Mouse (Mus musculus) natural killer cell, adult 2 months (primary cell): Measurements from ENCODE around the gene Zc2hc1c.

Experiments used
- DNase-seq, 2 experiments: peaks; one replicate each; pipeline ENCODE4 v3.0.0; 2022; ENCODE audit warnings: low spot score in 2 of 2

Gene Zc2hc1c

GRCm38 (mm10) chr12:85284331-85284730 lies 4.1 kb upstream of the Zc2hc1c start:
- no peak for DNase-seq

- DNase-seq: no peak
These were observed 3.4 kb upstream of the Zc2hc1c start for GRCm38 (mm10) chr12:85284996-85285395.

- no peak for DNase-seq
These were observed 1.4 kb upstream of the Zc2hc1c start for GRCm38 (mm10) chr12:85286941-85287340.

- no peak for DNase-seq
These were observed 444 bp upstream of the Zc2hc1c start, which contains the start of gene Acyp1 for GRCm38 (mm10) chr12:85287809-85288485. TSS of gene Acyp1 (minus strand) at chr12:85288438.

- DNase-seq: no peak
These were observed 988 bp downstream of the Zc2hc1c start for GRCm38 (mm10) chr12:85289157-85290000.

- no peak for DNase-seq
These were observed 2.2 kb downstream of the Zc2hc1c start for GRCm38 (mm10) chr12:85290633-85291032.

- DNase-seq: no peak
These were observed 3.1 kb downstream of the Zc2hc1c start for GRCm38 (mm10) chr12:85291541-85291940.

- DNase-seq: no peak
These were observed 3.9 kb downstream of the Zc2hc1c start for GRCm38 (mm10) chr12:85292288-85292687.

GRCm38 (mm10) chr12:85292906-85293305 lies 4.5 kb downstream of the Zc2hc1c start:
- no peak for DNase-seq

GRCm38 (mm10) chr12:85295506-85295905 lies 7.1 kb downstream of the Zc2hc1c start:
- no peak for DNase-seq

GRCm38 (mm10) chr12:85296915-85297314 lies 8.5 kb downstream of the Zc2hc1c start:
- DNase-seq: no peak

GRCm38 (mm10) chr12:85297345-85297997 lies 9.1 kb downstream of the Zc2hc1c start:
- no peak for DNase-seq

- DNase-seq: no peak
These were observed 9.9 kb downstream of the Zc2hc1c start for GRCm38 (mm10) chr12:85298127-85298834.

GRCm38 (mm10) chr12:85298835-85299180 lies 10.4 kb downstream of the Zc2hc1c start:
- no peak for DNase-seq

- DNase-seq: no peak
These were observed 14.9 kb downstream of the Zc2hc1c start for GRCm38 (mm10) chr12:85303256-85303655.

- DNase-seq: peak; percentile 44 to 77
These were observed 16.3 kb downstream of the Zc2hc1c start for GRCm38 (mm10) chr12:85304725-85305124.

GRCm38 (mm10) chr12:85305247-85305892 lies 17.0 kb downstream of the Zc2hc1c start:
- DNase-seq: peak; percentile 69 to 80

GRCm38 (mm10) chr12:85308651-85309050 lies 20.3 kb downstream of the Zc2hc1c start:
- no peak for DNase-seq

GRCm38 (mm10) chr12:85330153-85330552 lies 41.8 kb downstream of the Zc2hc1c start:
- no peak for DNase-seq

- DNase-seq: no peak
These were observed 49.3 kb downstream of the Zc2hc1c start for GRCm38 (mm10) chr12:85337567-85338311.

GRCm38 (mm10) chr12:85338815-85339214 lies 50.4 kb downstream of the Zc2hc1c start:
- no peak for DNase-seq
